Mouse (Mus musculus): ENCODE measurements around the gene Crlf1. TPM values are rescaled to one million over a fixed set of nuclear protein-coding genes. Genes with fewer than 3 reads are reported as not detected.

Gene Crlf1
- 6.1 and 7.5 TPM in 2 replicates for polyA plus RNA-seq (2011; ENCODE audit: insufficient read depth, insufficient read length, low read depth, missing spikeins)

DNA sequence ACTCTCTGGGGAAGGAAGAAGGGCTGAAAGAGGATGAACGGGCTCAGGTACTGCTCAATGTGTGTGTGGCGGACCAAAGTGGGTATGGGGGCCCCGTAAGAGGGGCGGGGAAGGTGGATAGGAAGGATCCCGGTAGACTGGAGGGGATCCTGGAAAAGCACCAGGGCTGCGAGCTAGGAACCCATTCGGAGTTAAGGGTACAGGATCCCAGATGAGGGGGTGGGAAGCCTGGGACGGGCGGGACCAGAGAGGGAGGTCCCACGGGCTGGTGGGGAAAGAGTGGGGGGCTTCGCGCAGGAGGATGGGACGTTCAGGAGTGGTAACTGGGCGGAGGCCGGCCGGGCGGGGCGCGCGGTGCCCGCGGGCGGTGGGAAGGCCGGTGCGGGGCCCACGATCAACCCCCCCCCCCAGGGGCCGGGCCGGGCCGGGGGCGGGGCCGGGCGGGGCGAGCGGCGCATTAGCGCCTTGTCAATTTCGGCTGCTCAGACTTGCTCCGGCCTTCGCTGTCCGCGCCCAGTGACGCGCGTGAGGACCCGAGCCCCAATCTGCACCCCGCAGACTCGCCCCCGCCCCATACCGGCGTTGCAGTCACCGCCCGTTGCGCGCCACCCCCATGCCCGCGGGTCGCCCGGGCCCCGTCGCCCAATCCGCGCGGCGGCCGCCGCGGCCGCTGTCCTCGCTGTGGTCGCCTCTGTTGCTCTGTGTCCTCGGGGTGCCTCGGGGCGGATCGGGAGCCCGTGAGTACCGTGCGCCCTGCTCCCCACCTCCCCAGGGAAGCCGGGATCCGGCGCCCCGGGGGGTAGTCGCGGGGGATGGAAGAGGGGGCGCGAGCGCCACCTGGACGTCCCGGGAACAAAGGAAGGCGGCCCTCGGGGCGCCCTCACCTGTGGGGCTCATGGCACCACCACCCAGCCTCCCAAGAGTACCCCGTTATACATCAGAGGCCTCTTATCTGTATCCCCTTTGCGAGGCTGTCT is at the start of gene Crlf1:
Gene Crlf1, plus strand, starts transcription at position 495 of the 977 bp plus-strand sequence.
- Histone ChIP-seq H3K36me3 (ENCODE audit: control insufficient read depth, insufficient read depth, low read length, poor library complexity, severe bottlenecking) (no peaks in the 10 kb centered on the region), H3K4me3 (ENCODE audit: low read depth, low read length) (peak within 1 kb of the TSS; percentile 33), H3K4me1 (ENCODE audit: control insufficient read depth, insufficient read depth, low read length) (peaks cover 2% of the 10 kb centered on the region), H3K9me3 (replicated peaks; ENCODE audit: control insufficient read depth, insufficient read depth, low read length, poor library complexity, severe bottlenecking) (no peaks in the 10 kb centered on the region), H3K27me3 (ENCODE audit: control insufficient read depth, insufficient read depth, low read length, poor library complexity, severe bottlenecking) (peaks cover 46% of the 10 kb centered on the region), H3K9ac (ENCODE audit: low read depth, poor library complexity, severe bottlenecking) (peak within 1 kb of the TSS; percentile 56), H3K27ac (ENCODE audit: insufficient read depth, low read length) (no peak within 1 kb of the TSS)
- TF ChIP-seq POLR2A (IDR thresholded peaks at IDR 0.05; ENCODE audit: insufficient read depth, low read length) (no peak), EP300 (IDR thresholded peaks at IDR 0.05; ENCODE audit: insufficient read depth, low read depth, low read length) (no peak), CTCF (IDR thresholded peaks at IDR 0.05; ENCODE audit: low read depth, low read length) (no peak)

DNA sequence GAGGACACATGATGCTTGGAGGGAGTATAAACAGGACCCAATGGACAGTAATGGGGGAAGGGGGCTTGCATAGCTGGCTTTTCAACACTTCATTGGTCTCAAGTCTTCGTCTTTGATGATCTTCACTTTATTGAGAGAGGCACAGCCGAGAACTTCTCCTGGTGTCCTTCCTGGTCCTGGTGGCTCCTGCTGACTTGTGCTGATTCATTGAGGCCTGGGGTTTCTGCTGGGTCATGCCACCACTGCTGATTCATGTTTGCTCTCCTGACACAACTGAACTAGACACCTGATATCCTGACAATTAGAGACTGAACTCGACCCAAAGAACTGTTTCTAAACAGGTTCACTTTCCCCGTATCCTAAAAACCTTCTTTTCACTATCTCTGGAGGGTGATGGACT is 49.6 kb upstream of the Crlf1 start:
- Histone ChIP-seq H3K9ac (ENCODE audit: low read depth, poor library complexity, severe bottlenecking) (no peak overlapping the region), H3K9me3 (replicated peaks; ENCODE audit: control insufficient read depth, insufficient read depth, low read length, poor library complexity, severe bottlenecking) (no peaks in the 10 kb centered on the region), H3K36me3 (ENCODE audit: control insufficient read depth, insufficient read depth, low read length, poor library complexity, severe bottlenecking) (no peaks in the 10 kb centered on the region), H3K27ac (ENCODE audit: insufficient read depth, low read length) (no peak overlapping the region), H3K4me3 (ENCODE audit: low read depth, low read length) (no peak overlapping the region), H3K27me3 (ENCODE audit: control insufficient read depth, insufficient read depth, low read length, poor library complexity, severe bottlenecking) (no peaks in the 10 kb centered on the region), H3K4me1 (ENCODE audit: control insufficient read depth, insufficient read depth, low read length) (no peaks in the 10 kb centered on the region)
- TF ChIP-seq EP300 (IDR thresholded peaks at IDR 0.05; ENCODE audit: insufficient read depth, low read depth, low read length) = no peak
- TF ChIP-seq CTCF (IDR thresholded peaks at IDR 0.05; ENCODE audit: low read depth, low read length) = no peak
- no peak for TF ChIP-seq POLR2A (IDR thresholded peaks at IDR 0.05; ENCODE audit: insufficient read depth, low read length)

DNA sequence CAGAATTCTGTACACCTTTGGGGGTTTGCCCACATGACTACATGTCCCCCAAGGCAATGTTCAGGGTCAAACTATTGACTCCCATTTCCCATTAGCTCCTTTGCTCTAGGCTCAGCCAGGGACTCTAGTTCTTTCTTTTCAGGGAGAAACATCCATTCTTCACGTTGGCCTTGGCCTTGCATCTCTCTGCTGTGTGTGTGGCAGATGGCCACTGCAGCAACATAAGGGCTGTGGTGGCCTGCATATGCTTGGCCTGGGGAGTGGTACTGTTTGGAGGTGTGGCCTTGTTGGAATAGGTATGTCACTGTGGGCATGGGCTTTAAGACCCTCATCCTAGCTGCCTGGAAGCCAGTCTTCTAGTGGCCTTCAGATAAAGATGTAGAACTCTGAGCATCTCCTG is 47.0 kb upstream of the Crlf1 start:
- Histone ChIP-seq H3K36me3 (ENCODE audit: control insufficient read depth, insufficient read depth, low read length, poor library complexity, severe bottlenecking) (no peaks in the 10 kb centered on the region), H3K4me3 (ENCODE audit: low read depth, low read length) (no peak overlapping the region)
- TF ChIP-seq POLR2A (IDR thresholded peaks at IDR 0.05; ENCODE audit: insufficient read depth, low read length) (no peak), EP300 (IDR thresholded peaks at IDR 0.05; ENCODE audit: insufficient read depth, low read depth, low read length) (no peak), CTCF (IDR thresholded peaks at IDR 0.05; ENCODE audit: low read depth, low read length) (no peak)

DNA sequence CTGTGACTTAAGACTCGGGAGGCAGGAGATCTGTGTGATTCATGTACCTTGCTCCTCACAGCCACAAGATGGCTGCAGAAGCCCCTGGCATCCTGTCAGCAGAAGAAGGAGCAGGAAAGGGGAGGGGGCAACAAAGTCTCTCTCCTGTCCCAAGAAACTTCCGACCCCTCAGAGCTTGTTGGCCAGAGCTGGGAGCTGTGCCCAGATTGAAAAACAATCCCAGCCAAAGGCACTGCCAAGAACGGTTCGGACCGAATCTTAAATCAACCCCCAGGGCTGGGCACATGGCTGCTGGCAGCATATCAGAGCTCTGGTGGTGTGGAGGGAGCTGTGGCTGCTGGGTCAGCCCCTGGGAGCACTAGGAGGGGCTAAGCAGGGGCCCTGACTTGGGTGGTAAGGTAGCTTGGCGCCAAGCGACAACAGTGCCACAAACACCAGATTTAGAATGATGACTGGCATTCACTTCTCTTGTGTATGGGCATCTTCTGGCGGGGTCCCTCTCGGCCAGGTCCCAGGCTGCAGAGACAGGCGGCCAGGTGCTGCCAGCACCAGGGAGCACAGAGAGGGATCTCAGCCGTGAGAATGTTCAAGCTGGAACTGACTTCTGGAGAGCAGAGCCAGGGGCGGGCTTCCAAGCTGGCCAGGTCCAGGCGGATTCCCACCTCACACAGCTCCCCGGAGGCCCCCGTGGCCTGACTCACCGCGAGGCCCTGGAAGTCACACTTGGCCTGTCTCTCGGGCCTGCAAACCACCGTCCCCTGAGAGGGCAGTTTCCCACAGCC is 45.1 kb upstream of the Crlf1 start:
- Histone ChIP-seq H3K9me3 (replicated peaks; ENCODE audit: control insufficient read depth, insufficient read depth, low read length, poor library complexity, severe bottlenecking) (no peaks in the 10 kb centered on the region), H3K27ac (ENCODE audit: insufficient read depth, low read length) (no peak overlapping the region), H3K9ac (ENCODE audit: low read depth, poor library complexity, severe bottlenecking) (no peak overlapping the region), H3K4me3 (ENCODE audit: low read depth, low read length) (no peak overlapping the region), H3K36me3 (ENCODE audit: control insufficient read depth, insufficient read depth, low read length, poor library complexity, severe bottlenecking) (no peaks in the 10 kb centered on the region), H3K27me3 (ENCODE audit: control insufficient read depth, insufficient read depth, low read length, poor library complexity, severe bottlenecking) (no peaks in the 10 kb centered on the region), H3K4me1 (ENCODE audit: control insufficient read depth, insufficient read depth, low read length) (no peaks in the 10 kb centered on the region)
- TF ChIP-seq EP300 (IDR thresholded peaks at IDR 0.05; ENCODE audit: insufficient read depth, low read depth, low read length) (no peak), CTCF (IDR thresholded peaks at IDR 0.05; ENCODE audit: low read depth, low read length) (peak; percentile 5)

More for the DNA sequence above, 47.0 kb upstream of the Crlf1 start:
- Histone ChIP-seq H3K4me1 (ENCODE audit: control insufficient read depth, insufficient read depth, low read length) (no peaks in the 10 kb centered on the region), H3K9ac (ENCODE audit: low read depth, poor library complexity, severe bottlenecking) (no peak overlapping the region), H3K27me3 (ENCODE audit: control insufficient read depth, insufficient read depth, low read length, poor library complexity, severe bottlenecking) (no peaks in the 10 kb centered on the region), H3K27ac (ENCODE audit: insufficient read depth, low read length) (no peak overlapping the region), H3K9me3 (replicated peaks; ENCODE audit: control insufficient read depth, insufficient read depth, low read length, poor library complexity, severe bottlenecking) (no peaks in the 10 kb centered on the region)

DNA sequence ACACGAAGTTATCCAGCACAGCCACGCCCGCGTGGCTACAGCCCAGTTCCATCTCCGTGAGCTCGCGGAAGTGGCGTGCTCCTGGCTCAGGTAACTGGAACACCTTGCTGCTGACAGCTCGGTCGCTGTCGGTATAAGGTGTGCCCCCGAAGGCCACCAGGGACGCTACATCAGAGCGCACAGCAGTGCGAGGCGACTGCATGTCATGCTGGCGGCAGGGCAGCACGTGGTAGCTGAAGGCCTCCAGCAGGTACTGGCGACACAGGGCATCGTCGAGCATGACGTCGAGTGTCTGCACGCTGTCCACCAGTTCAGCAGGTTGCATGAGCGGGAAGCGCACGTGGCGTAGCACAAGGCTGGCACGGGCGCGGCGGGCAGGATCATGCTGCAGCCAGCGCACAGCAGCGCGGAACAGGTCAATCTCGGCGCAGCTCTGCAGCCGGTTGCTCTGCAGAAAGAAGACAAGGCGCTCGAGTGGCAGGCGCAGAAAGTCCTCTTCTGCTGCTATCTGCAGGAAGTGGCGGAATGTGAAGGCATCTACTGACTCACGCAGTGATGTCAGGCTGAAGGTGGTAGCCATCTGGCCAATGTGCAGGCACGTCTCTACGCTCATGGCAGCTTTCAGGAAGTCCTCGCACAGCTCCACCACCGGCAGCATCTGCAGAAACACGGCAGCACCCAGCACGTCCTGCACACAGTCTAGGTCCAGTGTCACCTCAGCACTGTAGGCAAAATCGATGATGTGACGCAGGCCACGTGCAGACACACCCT is 40.6 kb upstream of the Crlf1 start:
- Histone ChIP-seq H3K27me3 (ENCODE audit: control insufficient read depth, insufficient read depth, low read length, poor library complexity, severe bottlenecking) (no peaks in the 10 kb centered on the region), H3K9me3 (replicated peaks; ENCODE audit: control insufficient read depth, insufficient read depth, low read length, poor library complexity, severe bottlenecking) (no peaks in the 10 kb centered on the region), H3K9ac (ENCODE audit: low read depth, poor library complexity, severe bottlenecking) (no peak overlapping the region), H3K36me3 (ENCODE audit: control insufficient read depth, insufficient read depth, low read length, poor library complexity, severe bottlenecking) (no peaks in the 10 kb centered on the region), H3K4me1 (ENCODE audit: control insufficient read depth, insufficient read depth, low read length) (no peaks in the 10 kb centered on the region), H3K4me3 (ENCODE audit: low read depth, low read length) (peak overlapping the region; percentile 1; the same call in 1 of the 2 replicates), H3K27ac (ENCODE audit: insufficient read depth, low read length) (no peak overlapping the region)
- TF ChIP-seq CTCF (IDR thresholded peaks at IDR 0.05; ENCODE audit: low read depth, low read length) (peak; percentile 10), POLR2A (IDR thresholded peaks at IDR 0.05; ENCODE audit: insufficient read depth, low read length) (no peak)

Data from ES-Bruce4 (cell line).